Mouse (Mus musculus): ENCODE results near the gene Wbp2.

The Wbp2 gene

DNA sequence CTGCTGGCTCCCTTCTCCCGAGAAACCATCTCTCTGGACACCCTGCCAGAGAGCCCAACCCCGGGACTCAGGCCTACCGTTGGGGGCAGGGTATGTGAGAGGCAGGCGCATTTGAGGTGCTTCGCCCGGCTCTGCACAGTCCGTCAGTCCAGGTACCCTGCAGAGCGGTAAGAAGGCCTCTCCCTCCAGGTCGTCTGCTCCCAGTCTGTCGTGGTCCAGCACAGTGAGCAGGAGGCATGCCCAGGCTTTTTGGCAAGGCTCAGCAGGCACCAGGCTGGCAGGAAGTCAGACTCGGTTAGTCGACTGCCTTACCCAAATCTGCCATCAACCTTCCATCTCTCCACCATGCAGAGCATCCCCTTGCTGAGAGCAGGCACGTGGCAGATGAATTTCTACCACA, 23.2 kb downstream of the Wbp2 start:
- no peak for DNase-seq (ENCODE audit: low spot score in 2 of 2)

DNA sequence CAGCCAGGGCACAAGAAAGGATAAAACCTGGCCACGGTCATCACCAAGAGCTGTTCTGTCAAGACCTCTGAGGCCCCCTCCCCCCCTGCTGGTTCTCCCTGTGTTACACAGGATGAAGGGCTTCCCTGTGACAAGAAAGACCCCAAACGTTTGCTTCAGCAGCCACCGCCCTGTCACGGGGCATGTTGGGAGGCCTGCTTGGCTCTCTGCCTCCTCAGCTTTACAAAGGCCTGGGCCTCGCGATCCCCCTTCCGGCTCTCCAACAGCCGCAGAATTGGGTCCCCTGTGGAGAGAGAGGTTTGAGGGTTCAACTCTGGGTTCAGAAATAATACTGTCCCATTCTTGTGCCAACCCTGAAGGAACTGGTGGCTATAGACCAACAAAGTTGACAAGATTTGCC, 24.3 kb downstream of the Wbp2 start:
- DNase-seq (ENCODE audit: low spot score in 2 of 2), result no peak

DNA sequence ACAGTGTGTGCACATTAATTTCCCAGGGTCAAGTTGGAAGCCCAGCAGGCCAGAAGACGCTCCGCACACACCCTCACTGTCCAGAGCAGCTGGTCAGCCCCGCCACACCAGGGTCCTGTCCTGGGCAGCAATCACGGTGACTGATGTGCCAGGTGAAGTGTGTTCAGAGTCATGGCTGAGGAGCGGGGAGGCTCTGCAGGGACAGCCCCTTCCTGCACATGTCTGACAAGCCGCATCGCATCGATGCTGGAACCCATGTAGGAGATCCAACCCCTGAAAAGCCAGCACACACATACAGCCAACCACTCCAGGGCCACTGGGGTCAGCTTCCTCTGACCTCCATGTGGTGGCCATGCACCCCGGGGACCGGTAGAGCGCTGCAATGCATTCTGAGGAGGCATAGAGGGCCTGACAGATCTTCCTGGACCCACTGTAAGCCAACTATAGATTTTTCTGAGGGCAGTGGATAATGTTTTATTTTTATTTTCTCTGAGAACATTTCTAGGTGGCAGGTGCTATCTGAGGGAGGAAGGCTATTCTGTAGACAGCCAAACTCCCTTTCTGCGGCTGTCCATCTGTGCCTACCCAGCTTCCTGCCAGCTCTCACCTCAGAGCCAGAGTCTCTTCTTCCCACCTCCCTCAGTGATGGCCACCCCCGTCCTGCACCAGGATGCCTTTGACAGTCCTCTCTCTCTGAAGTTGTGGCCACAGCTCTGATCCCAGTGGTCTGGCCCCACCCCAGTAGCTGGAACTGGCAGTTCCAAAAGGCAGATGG, 25.0 kb downstream of the Wbp2 start:
- DNase-seq (ENCODE audit: low spot score in 2 of 2), result no peak

DNA sequence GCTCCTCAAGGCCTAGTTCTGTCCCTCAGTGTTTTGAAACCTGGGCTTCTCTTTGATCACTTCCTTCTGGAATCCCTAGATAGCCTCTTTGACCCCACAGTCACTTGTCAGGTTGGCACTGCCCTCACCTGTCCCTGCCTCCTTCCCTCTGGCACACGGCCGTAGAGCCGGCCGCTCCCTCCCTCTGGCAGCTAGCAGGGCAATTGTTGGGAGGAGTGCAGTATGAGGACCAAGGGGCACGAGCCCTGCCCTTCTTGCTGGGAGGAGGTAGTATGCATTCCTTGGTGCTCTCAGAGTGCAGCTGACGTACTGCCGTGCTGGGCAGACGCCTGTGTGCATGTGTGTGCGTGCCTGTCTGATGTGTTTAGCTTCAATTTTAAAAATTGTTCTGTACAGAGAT, 26.2 kb downstream of the Wbp2 start:
- DNase-seq (ENCODE audit: low spot score in 2 of 2), result no peak

DNA sequence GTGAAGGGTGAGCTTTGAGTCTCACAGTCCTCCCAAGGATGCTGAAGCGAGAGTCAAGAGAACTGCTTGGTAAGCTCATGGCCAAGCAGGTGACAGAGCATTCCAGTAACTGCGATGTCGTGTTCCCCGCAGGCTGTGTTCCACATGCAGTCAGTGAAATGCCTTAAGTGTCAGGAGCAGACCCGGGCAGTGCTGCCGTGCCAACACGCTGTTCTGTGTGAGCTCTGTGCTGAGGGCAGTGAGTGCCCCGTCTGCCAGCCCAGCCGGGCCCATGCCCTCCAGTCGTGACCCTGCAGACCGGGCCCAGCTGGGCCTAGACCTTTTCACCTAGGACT, 27.1 kb downstream of the Wbp2 start:
- DNase-seq (ENCODE audit: low spot score in 2 of 2), result no peak

DNA sequence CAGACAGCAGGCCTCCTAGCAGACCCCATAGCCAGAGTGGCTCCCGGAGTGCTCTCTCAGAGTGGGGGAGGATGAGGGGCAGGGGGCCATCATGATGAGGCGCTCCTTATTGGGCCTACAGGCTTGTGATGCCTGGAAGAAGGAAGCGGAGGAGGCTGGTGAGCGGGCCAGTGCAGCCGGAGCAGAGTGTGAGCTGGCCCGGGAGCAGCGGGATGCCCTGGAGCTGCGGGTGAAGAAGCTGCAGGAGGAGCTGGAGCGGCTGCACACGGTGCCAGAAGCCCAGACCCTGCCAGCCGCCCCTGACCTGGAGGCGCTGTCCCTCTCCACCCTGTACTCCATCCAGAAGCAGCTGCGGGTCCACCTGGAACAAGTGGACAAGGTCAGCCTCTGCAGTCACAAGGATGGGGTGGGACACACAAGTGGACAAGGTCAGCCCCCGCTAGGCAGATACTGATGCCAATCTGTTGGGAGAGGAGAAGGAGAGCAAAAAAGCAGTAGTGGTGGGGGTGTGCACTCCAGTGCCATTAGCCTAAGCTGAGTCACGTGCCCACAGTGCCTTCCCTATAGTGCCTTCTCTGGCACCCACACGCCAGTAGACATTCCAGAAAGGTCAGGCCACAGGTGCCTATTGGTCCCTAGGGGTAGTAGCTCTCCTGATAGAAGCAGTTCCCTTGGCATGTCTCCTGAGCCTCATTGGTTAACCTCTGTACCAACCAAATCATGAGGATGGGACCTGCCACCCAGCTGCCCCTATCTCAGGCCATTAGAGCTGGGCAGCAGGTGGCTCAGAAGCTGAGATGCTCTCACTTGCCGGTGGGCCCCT, 27.7 kb downstream of the Wbp2 start:
- DNase-seq (ENCODE audit: low spot score in 2 of 2), result no peak

DNA sequence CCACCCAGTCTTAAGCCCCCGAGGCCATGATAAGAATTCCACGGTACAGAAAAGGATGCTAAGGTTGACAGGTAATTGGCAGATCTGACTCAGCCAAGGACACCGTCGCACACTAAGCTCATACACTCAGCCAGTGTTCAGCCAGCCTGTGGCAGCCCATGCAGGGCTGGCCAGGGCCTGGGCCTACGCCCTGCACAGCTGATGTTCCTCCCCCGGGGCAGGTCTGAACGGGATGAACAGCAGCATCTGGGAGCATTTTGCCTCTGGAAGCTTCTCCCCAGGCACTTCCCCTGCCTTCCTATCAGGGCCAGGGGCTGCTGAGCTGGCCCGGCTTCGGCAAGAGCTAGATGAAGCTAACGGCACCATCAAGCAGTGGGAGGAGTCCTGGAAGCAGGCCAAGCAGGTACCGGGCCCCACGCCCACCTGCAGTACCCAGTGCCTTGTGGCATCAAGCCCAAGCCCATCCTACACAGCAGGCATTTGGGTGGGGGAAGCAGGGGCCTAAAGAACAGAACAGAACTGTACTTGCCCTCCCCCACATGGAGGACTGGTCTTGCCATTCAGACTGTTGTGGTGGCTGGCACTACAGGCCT, 28.7 kb downstream of the Wbp2 start:
- DNase-seq (ENCODE audit: low spot score in 2 of 2), result no peak

DNA sequence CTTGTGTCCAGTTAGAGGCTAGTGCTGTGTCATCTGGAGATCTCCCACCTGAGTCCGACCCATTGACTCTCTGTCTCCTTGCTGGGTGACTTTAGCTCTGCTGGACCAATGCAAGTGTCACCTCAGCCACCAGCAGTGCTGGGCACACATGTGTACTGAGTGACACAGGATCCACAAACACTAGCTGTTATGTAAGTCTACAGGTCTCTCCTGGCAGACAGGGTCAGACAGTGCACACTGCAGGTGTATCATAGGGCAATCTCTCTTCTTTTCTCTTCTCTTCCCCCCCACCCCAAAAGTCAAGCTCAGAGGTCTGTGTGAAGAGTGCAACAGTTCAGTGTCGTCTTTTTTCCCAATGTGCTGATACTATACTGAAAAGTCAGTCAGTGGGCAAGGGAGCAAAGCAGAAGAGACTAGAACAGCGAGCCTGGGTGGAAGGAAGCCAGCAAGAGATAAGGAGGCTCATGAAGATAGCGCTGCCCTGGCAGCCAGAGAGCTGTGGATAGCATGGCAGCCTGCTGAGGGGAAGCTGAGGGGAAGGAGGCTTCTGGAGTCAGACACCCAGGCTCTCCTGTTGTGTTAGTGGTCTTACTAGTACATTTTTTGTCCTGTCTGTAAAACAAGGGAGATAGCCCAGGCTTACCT, 29.4 kb downstream of the Wbp2 start:
- no peak for DNase-seq (ENCODE audit: low spot score in 2 of 2)

DNA sequence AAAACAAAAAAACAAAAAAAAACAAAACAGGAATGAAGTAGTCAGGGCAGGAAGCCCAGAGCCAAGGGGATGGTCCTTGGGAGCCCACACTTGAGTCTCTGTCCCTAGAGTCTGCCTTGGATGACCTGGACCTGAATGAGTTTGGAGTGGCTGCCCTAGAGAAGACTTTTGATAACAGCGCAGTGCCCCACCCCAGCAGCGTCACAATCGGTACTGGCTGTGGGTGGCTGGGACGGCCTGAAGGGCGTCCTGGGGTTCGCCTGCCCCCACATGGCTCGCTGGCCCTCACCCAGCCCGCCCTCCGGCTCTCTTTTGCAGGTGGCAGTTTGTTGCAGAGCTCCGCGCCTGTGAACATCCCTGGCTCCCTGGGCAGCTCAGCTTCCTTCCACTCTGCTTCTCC, 30.9 kb downstream of the Wbp2 start:
- DNase-seq (ENCODE audit: low spot score in 2 of 2), result no peak

DNA sequence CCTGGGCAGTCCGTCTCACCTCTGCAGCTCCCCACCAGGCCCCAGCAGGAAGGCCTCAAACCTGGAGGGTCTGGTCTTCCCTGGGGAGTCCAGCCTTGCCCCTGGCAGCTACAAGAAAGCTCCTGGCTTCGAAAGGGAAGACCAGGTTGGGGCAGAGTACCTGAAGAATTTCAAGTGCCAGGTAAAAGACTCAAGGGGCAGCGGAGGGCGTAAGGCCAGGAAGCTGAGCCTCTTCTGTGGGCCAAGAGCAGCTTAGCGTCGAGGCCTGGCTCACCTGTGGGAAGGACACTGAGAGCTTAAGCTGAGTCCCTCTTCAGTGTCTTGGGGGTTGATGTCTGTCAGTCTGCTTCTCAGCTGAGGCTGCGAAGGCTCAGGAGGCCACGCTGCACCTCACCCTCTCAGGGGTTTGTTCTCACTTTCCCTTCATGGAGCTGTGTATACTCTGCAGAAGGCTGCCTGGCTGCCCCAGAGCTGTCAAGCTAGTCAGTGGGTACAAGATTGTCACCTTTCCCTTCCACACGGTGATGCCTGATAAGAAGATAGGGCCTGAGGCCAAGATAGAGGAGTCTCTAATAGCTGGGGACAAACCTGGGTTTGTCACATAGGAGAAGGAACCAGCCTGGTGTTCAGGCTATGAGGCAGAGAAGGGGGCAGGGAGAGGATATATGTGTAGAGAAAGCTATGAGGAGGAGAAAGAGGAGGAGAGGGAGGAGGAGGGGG, 33.1 kb downstream of the Wbp2 start:
- no peak for DNase-seq (ENCODE audit: low spot score in 2 of 2)

DNA sequence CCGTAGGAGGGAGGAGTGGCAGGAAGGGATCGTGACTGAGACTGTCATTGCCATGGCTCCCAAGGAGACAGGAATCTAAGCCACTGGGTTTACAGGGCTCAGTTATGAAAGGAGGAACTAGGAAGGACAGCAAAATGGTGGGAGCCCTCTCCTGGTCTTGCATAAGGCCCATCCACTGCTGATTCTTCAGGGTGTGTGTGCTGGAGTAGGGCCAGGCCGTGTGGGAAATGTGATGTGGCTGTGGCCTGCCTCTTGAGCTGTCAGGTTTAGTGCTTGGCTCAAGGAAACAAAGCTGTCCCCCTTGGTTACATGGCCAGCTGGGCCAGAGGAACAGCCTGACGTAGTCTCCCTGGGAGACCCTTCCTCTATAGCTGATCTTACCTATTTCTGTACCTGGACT, 36.6 kb downstream of the Wbp2 start:
- DNase-seq (ENCODE audit: low spot score in 2 of 2), result no peak

DNA sequence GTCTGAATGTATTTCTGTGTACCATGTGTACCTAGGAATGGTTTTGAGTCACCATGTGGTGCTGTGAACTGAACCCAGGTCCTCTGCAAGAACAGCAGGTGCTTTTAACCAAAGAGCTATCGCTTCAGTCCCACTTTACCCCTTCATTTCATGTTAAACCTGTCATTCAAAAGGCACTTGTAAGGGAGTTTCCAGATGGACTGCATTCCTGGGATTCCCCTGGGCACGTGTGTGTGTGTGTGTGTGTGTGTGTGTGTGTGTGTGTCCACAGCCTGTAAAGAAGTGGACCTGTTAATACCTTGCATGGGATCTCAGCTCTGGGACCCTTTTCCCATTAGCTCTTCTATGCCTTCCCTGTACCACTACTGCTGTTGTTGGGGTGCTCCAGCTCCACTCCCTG, 37.2 kb downstream of the Wbp2 start:
- no peak for DNase-seq (ENCODE audit: low spot score in 2 of 2)

DNA sequence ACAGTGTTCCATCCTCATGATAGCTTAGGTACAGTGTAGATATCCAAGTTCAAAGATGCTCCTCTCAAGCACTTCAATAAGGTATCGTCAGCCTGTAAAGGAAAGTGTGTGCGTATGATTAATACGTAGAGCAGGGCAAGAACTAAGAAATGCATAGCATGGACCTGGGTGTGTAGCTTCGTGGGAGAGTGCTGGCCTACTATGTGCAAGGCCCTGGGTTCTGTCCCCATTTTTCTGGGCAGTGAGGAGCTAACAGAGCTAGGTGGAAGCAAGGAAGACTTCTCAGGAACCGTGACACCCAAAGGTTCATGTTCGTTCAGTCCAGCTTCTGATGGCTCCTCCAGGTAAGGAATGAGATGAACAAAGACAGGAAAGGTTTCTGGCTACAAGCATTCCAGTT, 41.6 kb downstream of the Wbp2 start:
- DNase-seq (ENCODE audit: low spot score in 2 of 2), result no peak

DNA sequence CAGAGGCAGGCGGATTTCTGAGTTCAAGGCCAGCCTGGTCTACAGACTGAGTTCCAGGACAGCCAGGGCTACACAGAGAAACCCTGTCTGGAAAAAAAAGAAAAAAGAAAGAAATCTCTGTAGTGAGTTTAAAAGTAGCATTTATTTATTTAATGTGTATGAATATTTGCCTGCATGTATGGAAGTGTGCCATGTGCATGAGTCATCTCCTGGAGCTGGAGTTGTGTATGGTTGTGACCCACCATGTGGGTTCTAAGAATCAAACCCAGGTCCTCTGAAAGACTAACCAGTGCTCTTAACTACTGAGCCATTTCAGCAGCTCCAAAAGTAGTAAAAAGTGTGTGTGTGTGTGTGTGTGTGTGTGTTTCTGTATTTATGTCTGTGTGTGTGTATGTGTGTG, 43.5 kb downstream of the Wbp2 start:
- no peak for DNase-seq (ENCODE audit: low spot score in 2 of 2)

DNA sequence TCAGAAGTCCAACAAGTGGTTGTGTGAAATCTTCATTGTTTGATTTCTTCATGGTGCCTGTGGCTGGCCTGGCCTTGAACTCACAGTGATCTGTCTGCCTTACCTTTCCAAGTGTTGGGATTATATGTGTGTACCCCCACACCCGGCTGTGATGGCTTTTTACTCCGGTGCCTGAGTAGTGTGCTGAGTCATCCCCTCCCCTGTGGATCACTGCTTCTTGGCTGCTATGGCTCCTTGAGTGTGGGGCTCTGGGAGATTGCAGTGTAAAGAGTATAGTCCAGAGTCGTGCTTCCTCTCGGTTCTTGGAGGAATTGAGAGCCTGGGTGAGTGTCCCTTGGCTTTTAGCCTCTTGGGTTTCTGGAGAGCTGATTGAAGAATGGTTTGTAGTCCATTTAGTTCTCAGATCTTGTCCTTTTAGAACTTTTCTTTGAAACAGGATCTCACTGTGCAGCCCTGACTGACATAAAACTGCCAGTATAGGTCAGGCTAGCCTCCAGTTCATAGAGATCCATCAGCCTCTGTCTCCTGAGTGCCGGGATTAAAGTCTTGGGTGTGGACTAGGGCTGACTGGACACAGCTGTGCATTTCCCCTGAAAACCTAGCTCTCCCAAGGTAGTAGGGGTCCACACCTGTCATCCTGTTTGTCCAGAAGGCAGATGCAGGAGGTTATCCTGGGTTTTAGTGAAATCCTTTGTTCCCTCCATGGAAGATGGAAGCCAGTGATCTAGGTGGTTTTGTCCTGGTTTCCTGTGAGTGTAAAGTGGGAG, 44.2 kb downstream of the Wbp2 start:
- DNase-seq (ENCODE audit: low spot score in 2 of 2), result no peak

DNA sequence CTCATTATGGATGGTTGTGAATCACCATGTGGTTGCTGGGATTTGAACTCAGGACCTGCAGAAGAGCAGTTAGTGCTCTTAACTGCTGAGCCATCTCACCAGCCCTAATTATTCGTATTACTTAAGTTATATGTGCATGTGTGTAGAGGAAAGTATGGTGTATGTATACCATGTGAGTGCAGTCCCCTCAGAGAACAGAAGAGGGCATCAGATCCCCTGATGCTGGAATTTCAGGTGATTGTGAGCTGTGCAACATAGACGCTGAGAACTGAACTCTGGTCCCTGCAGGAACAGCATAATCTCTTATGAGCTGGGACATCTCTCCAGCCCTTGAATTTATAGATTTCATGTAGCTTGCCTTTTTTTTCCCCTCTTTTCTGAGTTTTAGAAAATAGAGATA, 45.0 kb downstream of the Wbp2 start:
- DNase-seq (ENCODE audit: low spot score in 2 of 2), result no peak

DNA sequence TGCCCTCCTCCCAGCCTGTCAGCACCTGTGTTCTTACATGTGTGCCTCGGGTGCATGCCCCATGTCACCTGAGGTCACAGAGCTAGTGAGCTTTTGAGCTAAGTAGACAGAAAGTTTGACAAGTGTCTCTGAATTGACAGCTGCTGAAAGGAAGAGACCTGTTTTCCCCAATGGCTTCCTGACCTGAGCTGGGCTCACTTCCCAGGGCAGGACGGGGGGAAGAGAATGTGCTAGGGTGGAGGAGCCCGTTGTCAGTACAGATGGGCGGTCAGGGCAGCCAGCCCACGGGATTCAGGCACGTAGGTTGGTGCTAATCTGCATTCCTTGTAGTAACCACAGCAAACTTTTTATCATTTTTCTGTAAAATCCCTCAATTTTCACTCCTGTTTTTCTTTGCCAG, 46.2 kb downstream of the Wbp2 start:
- no peak for DNase-seq (ENCODE audit: low spot score in 2 of 2)

DNA sequence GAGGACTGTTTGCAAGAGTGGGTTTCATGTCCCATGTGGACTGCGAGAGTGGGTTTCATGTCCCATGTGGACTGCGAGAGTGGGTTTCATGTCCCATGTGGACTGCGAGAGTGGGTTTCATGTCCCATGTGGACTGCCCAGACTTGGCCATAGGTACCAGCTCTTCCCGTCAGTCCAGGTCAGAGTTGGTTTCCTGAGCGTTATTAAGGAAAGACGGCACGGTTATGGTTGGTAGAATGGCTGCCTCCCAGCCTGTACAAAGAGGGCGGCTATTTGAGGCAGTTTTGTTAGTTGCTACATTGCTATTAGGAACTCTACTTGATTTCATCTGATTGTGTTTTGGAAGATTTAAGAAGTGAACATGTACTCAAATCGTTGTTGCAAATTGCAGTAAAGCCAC, 49.0 kb downstream of the Wbp2 start:
- DNase-seq (ENCODE audit: low spot score in 2 of 2), result no peak

DNA sequence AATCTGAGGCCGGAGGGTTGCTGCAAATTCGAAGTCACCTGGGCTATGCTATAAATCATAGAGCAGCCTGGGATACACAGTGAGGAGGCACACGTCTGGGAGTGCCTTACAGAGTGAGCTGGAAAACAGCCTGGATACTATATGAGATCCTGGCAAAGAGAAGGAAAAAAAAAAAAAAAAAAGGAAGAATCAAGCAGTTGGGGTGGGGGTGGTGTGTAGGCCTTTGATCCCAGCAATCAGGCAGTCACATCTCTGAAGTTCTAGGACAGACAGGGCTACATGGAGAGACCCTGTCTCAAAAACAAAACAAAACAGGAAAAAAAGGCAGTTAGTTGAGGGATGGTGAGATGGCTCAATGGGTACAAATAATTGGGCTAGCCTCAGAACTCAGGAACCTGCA, 50.1 kb downstream of the Wbp2 start:
- no peak for DNase-seq (ENCODE audit: low spot score in 2 of 2)

DNA sequence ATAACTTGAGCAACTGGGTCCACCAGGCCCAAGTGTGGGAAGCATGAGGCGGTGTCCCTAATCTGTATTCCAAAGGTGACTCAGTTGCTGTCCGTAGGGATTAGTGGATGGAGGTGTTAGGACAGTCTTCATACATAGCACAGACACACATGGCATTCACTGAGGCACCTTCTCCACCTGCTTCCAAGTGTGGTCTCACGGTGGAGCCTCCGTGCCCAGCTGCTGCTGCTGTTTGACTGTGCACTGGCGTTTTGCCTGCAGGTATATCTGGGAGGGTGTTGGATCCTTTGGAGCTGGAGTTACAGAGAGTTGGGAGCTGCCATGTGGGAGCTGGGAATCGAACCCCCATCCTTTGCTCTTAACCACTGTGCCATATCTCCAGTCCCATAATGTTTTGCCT, 52.2 kb downstream of the Wbp2 start:
- no peak for DNase-seq (ENCODE audit: low spot score in 2 of 2)

All from spleen, postnatal 36 days (tissue).